Mouse (Mus musculus) bone marrow macrophage, adult 2 months (primary cell): ENCODE data around the gene Cish. TPM values are rescaled to one million over a fixed set of nuclear protein-coding genes. Genes with fewer than 3 reads are reported as not detected.
A peak's percentile ranks its signal among the peaks of the same experiment; 100 is the strongest.

ENCODE experiments used
- H3K27ac ChIP-seq: 2 replicates; pipeline ENCODE4 v1.5.1; 2012; ENCODE audit warnings: low read depth, low read length; ENCODE audit not compliant: insufficient read depth
- H3K4me1 ChIP-seq: 2 replicates; pipeline ENCODE4 v1.6.1; 2012; ENCODE audit warnings: low read length; ENCODE audit not compliant: control insufficient read depth, insufficient read depth
- H3K4me3 ChIP-seq: 2 replicates; pipeline ENCODE4 v1.5.1; 2012; ENCODE audit warnings: mild to moderate bottlenecking, low read length, moderate library complexity; ENCODE audit not compliant: insufficient read depth
- CTCF ChIP-seq: IDR thresholded peaks from 2 replicates; pipeline ENCODE4 v1.5.1; 2012; ENCODE audit warnings: low read depth, mild to moderate bottlenecking, low read length, moderate library complexity
- POLR2A ChIP-seq: IDR thresholded peaks from 2 replicates; pipeline ENCODE4 v1.6.1; 2012; ENCODE audit warnings: mild to moderate bottlenecking, low read depth, low read length, borderline replicate concordance
- polyA plus RNA-seq: library from polyadenylated mRNA; stranded (reverse); fragments of >200 nt; gene quantifications from 2 replicates; pipeline ENCODE4 v1.2.4, GENCODE M21; 2012; ENCODE audit not compliant: missing spikeins, insufficient read depth, insufficient read length

Gene Cish
- polyA plus RNA-seq, 1 experiment: 0.83 TPM

GRCm38 (mm10) chr9:107262375-107262774 is 33.5 kb upstream of the Cish start:
- Histone ChIP-seq H3K27ac (no peak overlapping the region), H3K4me3 (no peak overlapping the region), H3K4me1 (peaks cover 84% of the 10 kb centered on the region)
- no peak for TF ChIP-seq POLR2A
- no peak for TF ChIP-seq CTCF

GRCm38 (mm10) chr9:107263912-107264311 is 31.9 kb upstream of the Cish start:
- Histone ChIP-seq H3K27ac (peak overlapping the region; percentile 76), H3K4me3 (no peak overlapping the region), H3K4me1 (peaks cover 87% of the 10 kb centered on the region)
- TF ChIP-seq POLR2A (no peak), CTCF (no peak)

- Histone ChIP-seq H3K27ac (peak overlapping the region; percentile 76), H3K4me3 (no peak overlapping the region), H3K4me1 (peaks cover 81% of the 10 kb centered on the region)
- TF ChIP-seq CTCF (no peak), POLR2A (no peak)
These were observed 31.1 kb upstream of the Cish start for GRCm38 (mm10) chr9:107264731-107265130.

- Histone ChIP-seq H3K27ac (no peak overlapping the region), H3K4me3 (no peak overlapping the region), H3K4me1 (peaks cover 80% of the 10 kb centered on the region)
- TF ChIP-seq POLR2A (no peak), CTCF (no peak)
These were observed 28.8 kb upstream of the Cish start for GRCm38 (mm10) chr9:107267028-107267427.

- no peak for TF ChIP-seq POLR2A
- TF ChIP-seq CTCF: no peak
- Histone ChIP-seq H3K27ac (peak overlapping the region; percentile 70), H3K4me3 (no peak overlapping the region), H3K4me1 (peaks cover 74% of the 10 kb centered on the region)
These were observed 28.0 kb upstream of the Cish start for GRCm38 (mm10) chr9:107267721-107268402.

GRCm38 (mm10) chr9:107269772-107270171 is 26.1 kb upstream of the Cish start:
- TF ChIP-seq CTCF (no peak), POLR2A (no peak)
- Histone ChIP-seq H3K4me1 (peaks cover 57% of the 10 kb centered on the region), H3K4me3 (no peak overlapping the region), H3K27ac (no peak overlapping the region)

GRCm38 (mm10) chr9:107271177-107271938 is 24.5 kb upstream of the Cish start:
- H3K27ac ChIP-seq: no peak overlapping the region
- H3K4me1 ChIP-seq: peaks cover 42% of the 10 kb centered on the region
- H3K4me3 ChIP-seq: no peak overlapping the region
- no peak for TF ChIP-seq POLR2A
- no peak; the same call in 1 of the 2 replicates for TF ChIP-seq CTCF

GRCm38 (mm10) chr9:107272284-107272683 is 23.5 kb upstream of the Cish start:
- Histone ChIP-seq H3K4me1 (peaks cover 34% of the 10 kb centered on the region), H3K27ac (no peak overlapping the region), H3K4me3 (no peak overlapping the region)
- TF ChIP-seq POLR2A: no peak
- TF ChIP-seq CTCF: no peak

- TF ChIP-seq CTCF: no peak
- TF ChIP-seq POLR2A: no peak
- Histone ChIP-seq H3K4me3 (no peak overlapping the region), H3K4me1 (peaks cover 32% of the 10 kb centered on the region), H3K27ac (no peak overlapping the region)
These were observed 22.6 kb upstream of the Cish start for GRCm38 (mm10) chr9:107273184-107273583.

- H3K4me1 ChIP-seq: peaks cover 43% of the 10 kb centered on the region
- TF ChIP-seq POLR2A (no peak), CTCF (no peak)
- H3K27ac ChIP-seq: no peak overlapping the region
- H3K4me3 ChIP-seq: no peak overlapping the region
These were observed 21.1 kb upstream of the Cish start for GRCm38 (mm10) chr9:107274751-107275150.
